Mouse (Mus musculus) Muller cell, postnatal 12 days (primary cell): ENCODE data around the gene Gm8871.
"Not testable (repeated sequence)": the region's sequence is repeated elsewhere in the genome, so short reads cannot be mapped to it uniquely, and the experiment has no call there.

Experiments used
- DNase-seq: peaks from one replicate; pipeline ENCODE4 v3.0.0-alpha.2; 2015; ENCODE audit errors: inconsistent ontology term

The Gm8871 gene

GRCm38 (mm10) chr5:10947505-10947904, at the start of gene Gm8871, which contains the start of gene Gm8857:
Gene Gm8871 (plus strand): TSS chr5:10947805.
Gene Gm8857 (plus strand): TSS chr5:10947807.
- DNase-seq = not testable (repeated sequence)

- DNase-seq = not testable (repeated sequence)
These were observed 5.9 kb downstream of the Gm8871 start for GRCm38 (mm10) chr5:10953512-10953911.

- DNase-seq = not testable (repeated sequence)
These were observed 10.5 kb downstream of the Gm8871 start for GRCm38 (mm10) chr5:10958057-10958456.
